Mouse (Mus musculus): ENCODE measurements at regions not wholly inside any gene's neighbourhood (a gene's known extent, or its start where the extent isn't known, plus 50 kb on each side); places are given as distances from the start of the nearest gene placed in this dataset.
A peak's percentile ranks its signal among the peaks of the same experiment; 100 is the strongest.

GRCm38 (mm10) chr9:94295431-94295830 is 242.4 kb downstream of the 1190002N15Rik start:
- no peaks in the 10 kb centered on the region for H3K36me3 ChIP-seq (replicated peaks)
- H3K4me1 ChIP-seq: no peaks in the 10 kb centered on the region
- H3K27me3 ChIP-seq (replicated peaks; ENCODE audit: low read depth, poor library complexity, severe bottlenecking): no peaks in the 10 kb centered on the region
- H3K9me3 ChIP-seq: no peaks in the 10 kb centered on the region
- H3K27ac ChIP-seq (replicated peaks): no peak overlapping the region
- 78% methylated on average over 6 of the region's 6 CpGs for WGBS
- DNase-seq (ENCODE audit: low spot score): no peak
- no peak overlapping the region for H3K4me3 ChIP-seq

- Histone ChIP-seq H3K4me1 (no peaks in the 10 kb centered on the region), H3K27ac (replicated peaks) (no peak overlapping the region), H3K4me3 (no peak overlapping the region), H3K27me3 (replicated peaks; ENCODE audit: low read depth, poor library complexity, severe bottlenecking) (no peaks in the 10 kb centered on the region), H3K36me3 (replicated peaks) (no peaks in the 10 kb centered on the region), H3K9me3 (no peaks in the 10 kb centered on the region)
- no peak for DNase-seq (ENCODE audit: low spot score)
- WGBS: 74% methylated on average over 3 of the region's 3 CpGs
These were observed 245.7 kb downstream of the 1190002N15Rik start for GRCm38 (mm10) chr9:94292147-94292546.

- no peaks in the 10 kb centered on the region for H3K4me1 ChIP-seq
- no peaks in the 10 kb centered on the region for H3K27me3 ChIP-seq (replicated peaks; ENCODE audit: low read depth, poor library complexity, severe bottlenecking)
These were observed 248.3 kb downstream of the 1190002N15Rik start for GRCm38 (mm10) chr9:94289546-94289945.

GRCm38 (mm10) chr9:94287559-94287958 is 250.3 kb downstream of the 1190002N15Rik start:
- Histone ChIP-seq H3K9me3 (no peaks in the 10 kb centered on the region), H3K4me1 (no peaks in the 10 kb centered on the region), H3K4me3 (no peak overlapping the region), H3K27ac (replicated peaks) (no peak overlapping the region), H3K36me3 (replicated peaks) (no peaks in the 10 kb centered on the region), H3K27me3 (replicated peaks; ENCODE audit: low read depth, poor library complexity, severe bottlenecking) (no peaks in the 10 kb centered on the region)
- DNase-seq (ENCODE audit: low spot score): no peak
- WGBS: 80% methylated on average over 2 of the region's 2 CpGs

More at GRCm38 (mm10) chr9:94289546-94289945, 248.3 kb downstream of the 1190002N15Rik start:
- Histone ChIP-seq H3K36me3 (replicated peaks) (no peaks in the 10 kb centered on the region), H3K9me3 (no peaks in the 10 kb centered on the region), H3K4me3 (no peak overlapping the region), H3K27ac (replicated peaks) (no peak overlapping the region)
- DNase-seq (ENCODE audit: low spot score): no peak

GRCm38 (mm10) chr9:94278657-94279585 is 259.0 kb downstream of the 1190002N15Rik start:
- no peak overlapping the region for H3K27ac ChIP-seq (replicated peaks)
- no peak for DNase-seq (ENCODE audit: low spot score)
- no peaks in the 10 kb centered on the region for H3K9me3 ChIP-seq
- H3K36me3 ChIP-seq (replicated peaks): no peaks in the 10 kb centered on the region
- H3K27me3 ChIP-seq (replicated peaks; ENCODE audit: low read depth, poor library complexity, severe bottlenecking): no peaks in the 10 kb centered on the region
- H3K4me3 ChIP-seq: no peak overlapping the region
- no peaks in the 10 kb centered on the region for H3K4me1 ChIP-seq
- WGBS: 84% methylated on average over 4 of the region's 4 CpGs

GRCm38 (mm10) chr9:94277096-94277495 is 260.8 kb downstream of the 1190002N15Rik start:
- H3K27ac ChIP-seq (replicated peaks): no peak overlapping the region
- no peak overlapping the region for H3K4me3 ChIP-seq
- no peaks in the 10 kb centered on the region for H3K9me3 ChIP-seq
- 90% methylated on average over 3 of the region's 3 CpGs for WGBS
- no peak for DNase-seq (ENCODE audit: low spot score)
- H3K4me1 ChIP-seq: no peaks in the 10 kb centered on the region
- H3K27me3 ChIP-seq (replicated peaks; ENCODE audit: low read depth, poor library complexity, severe bottlenecking): no peaks in the 10 kb centered on the region
- no peaks in the 10 kb centered on the region for H3K36me3 ChIP-seq (replicated peaks)

- Histone ChIP-seq H3K4me3 (no peak overlapping the region), H3K4me1 (no peaks in the 10 kb centered on the region), H3K36me3 (replicated peaks) (no peaks in the 10 kb centered on the region), H3K27ac (replicated peaks) (no peak overlapping the region), H3K27me3 (replicated peaks; ENCODE audit: low read depth, poor library complexity, severe bottlenecking) (no peaks in the 10 kb centered on the region), H3K9me3 (no peaks in the 10 kb centered on the region)
- peak; percentile 12 for DNase-seq (ENCODE audit: low spot score)
- 79% methylated on average over 5 of the region's 5 CpGs for WGBS
These were observed 268.7 kb downstream of the 1190002N15Rik start for GRCm38 (mm10) chr9:94269213-94269612.

- DNase-seq (ENCODE audit: low spot score): no peak
- H3K27ac ChIP-seq (replicated peaks): no peak overlapping the region
- WGBS: 87% methylated on average over 1 of the region's 1 CpGs
- H3K4me1 ChIP-seq: no peaks in the 10 kb centered on the region
- H3K27me3 ChIP-seq (replicated peaks; ENCODE audit: low read depth, poor library complexity, severe bottlenecking): no peaks in the 10 kb centered on the region
- no peak overlapping the region for H3K4me3 ChIP-seq
- no peaks in the 10 kb centered on the region for H3K9me3 ChIP-seq
- no peaks in the 10 kb centered on the region for H3K36me3 ChIP-seq (replicated peaks)
These were observed 270.6 kb downstream of the 1190002N15Rik start for GRCm38 (mm10) chr9:94267243-94267642.

- H3K9me3 ChIP-seq: no peaks in the 10 kb centered on the region
- DNase-seq (ENCODE audit: low spot score): no peak
- WGBS: 77% methylated on average over 8 of the region's 8 CpGs
- H3K27ac ChIP-seq (replicated peaks): no peak overlapping the region
- no peak overlapping the region for H3K4me3 ChIP-seq
- no peaks in the 10 kb centered on the region for H3K27me3 ChIP-seq (replicated peaks; ENCODE audit: low read depth, poor library complexity, severe bottlenecking)
- no peaks in the 10 kb centered on the region for H3K4me1 ChIP-seq
- H3K36me3 ChIP-seq (replicated peaks): no peaks in the 10 kb centered on the region
These were observed 298.2 kb downstream of the 1190002N15Rik start for GRCm38 (mm10) chr9:94239479-94240241.

- Histone ChIP-seq H3K4me3 (no peak overlapping the region), H3K27ac (replicated peaks) (no peak overlapping the region), H3K9me3 (no peaks in the 10 kb centered on the region), H3K27me3 (replicated peaks; ENCODE audit: low read depth, poor library complexity, severe bottlenecking) (no peaks in the 10 kb centered on the region), H3K36me3 (replicated peaks) (no peaks in the 10 kb centered on the region), H3K4me1 (no peaks in the 10 kb centered on the region)
- no peak for DNase-seq (ENCODE audit: low spot score)
These were observed 299.3 kb downstream of the 1190002N15Rik start for GRCm38 (mm10) chr9:94238565-94238964.

- no peak for DNase-seq (ENCODE audit: low spot score)
- 76% methylated on average over 2 of the region's 2 CpGs for WGBS
- Histone ChIP-seq H3K27ac (replicated peaks) (no peak overlapping the region), H3K27me3 (replicated peaks; ENCODE audit: low read depth, poor library complexity, severe bottlenecking) (no peaks in the 10 kb centered on the region), H3K36me3 (replicated peaks) (no peaks in the 10 kb centered on the region), H3K9me3 (no peaks in the 10 kb centered on the region), H3K4me1 (no peaks in the 10 kb centered on the region), H3K4me3 (no peak overlapping the region)
These were observed 308.3 kb downstream of the 1190002N15Rik start for GRCm38 (mm10) chr9:94229537-94229936.

- H3K4me1 ChIP-seq: no peaks in the 10 kb centered on the region
- no peak for DNase-seq (ENCODE audit: low spot score)
- no peaks in the 10 kb centered on the region for H3K36me3 ChIP-seq (replicated peaks)
- no peaks in the 10 kb centered on the region for H3K9me3 ChIP-seq
- WGBS: 71% methylated on average over 2 of the region's 2 CpGs
- no peak overlapping the region for H3K27ac ChIP-seq (replicated peaks)
- H3K4me3 ChIP-seq: no peak overlapping the region
- H3K27me3 ChIP-seq (replicated peaks; ENCODE audit: low read depth, poor library complexity, severe bottlenecking): no peaks in the 10 kb centered on the region
These were observed 318.8 kb downstream of the 1190002N15Rik start for GRCm38 (mm10) chr9:94219116-94219515.
